Mouse (Mus musculus): ENCODE data around the gene Parp6.

GRCm38 (mm10) chr9:59678313-59678712 lies 61.2 kb downstream of the Parp6 start:
- TF ChIP-seq POLR2A (IDR thresholded peaks at IDR 0.05; ENCODE audit: extremely low read depth, insufficient read depth, low read length): no peak
- TF ChIP-seq CTCF (IDR thresholded peaks at IDR 0.05; ENCODE audit: extremely low read depth, insufficient read depth, low read length): peak; percentile 74
